Mouse (Mus musculus): ENCODE data around the gene Trim47.

Trim47 gene

DNA sequence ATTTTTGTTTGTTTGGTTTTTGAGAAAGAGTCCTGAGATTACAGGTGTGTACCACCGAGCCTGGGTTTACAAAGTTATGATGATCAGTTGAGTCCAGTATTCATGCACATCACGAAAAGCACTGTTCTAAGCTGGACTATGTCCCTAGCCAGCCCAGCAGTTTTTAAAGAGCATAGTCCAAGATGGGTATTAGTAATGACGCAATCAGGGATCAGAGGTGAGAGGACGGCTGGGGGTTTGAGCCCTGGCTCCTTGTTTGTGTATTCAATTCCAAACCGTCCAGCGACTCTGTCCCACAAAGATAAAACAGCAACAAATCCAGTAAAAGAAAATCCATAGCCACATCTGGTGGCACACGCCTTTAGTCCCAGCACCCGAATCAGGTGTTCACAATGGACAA is 38.8 kb downstream of the Trim47 start:
- no peak for DNase-seq (ENCODE audit: low spot score in 2 of 2)

DNA sequence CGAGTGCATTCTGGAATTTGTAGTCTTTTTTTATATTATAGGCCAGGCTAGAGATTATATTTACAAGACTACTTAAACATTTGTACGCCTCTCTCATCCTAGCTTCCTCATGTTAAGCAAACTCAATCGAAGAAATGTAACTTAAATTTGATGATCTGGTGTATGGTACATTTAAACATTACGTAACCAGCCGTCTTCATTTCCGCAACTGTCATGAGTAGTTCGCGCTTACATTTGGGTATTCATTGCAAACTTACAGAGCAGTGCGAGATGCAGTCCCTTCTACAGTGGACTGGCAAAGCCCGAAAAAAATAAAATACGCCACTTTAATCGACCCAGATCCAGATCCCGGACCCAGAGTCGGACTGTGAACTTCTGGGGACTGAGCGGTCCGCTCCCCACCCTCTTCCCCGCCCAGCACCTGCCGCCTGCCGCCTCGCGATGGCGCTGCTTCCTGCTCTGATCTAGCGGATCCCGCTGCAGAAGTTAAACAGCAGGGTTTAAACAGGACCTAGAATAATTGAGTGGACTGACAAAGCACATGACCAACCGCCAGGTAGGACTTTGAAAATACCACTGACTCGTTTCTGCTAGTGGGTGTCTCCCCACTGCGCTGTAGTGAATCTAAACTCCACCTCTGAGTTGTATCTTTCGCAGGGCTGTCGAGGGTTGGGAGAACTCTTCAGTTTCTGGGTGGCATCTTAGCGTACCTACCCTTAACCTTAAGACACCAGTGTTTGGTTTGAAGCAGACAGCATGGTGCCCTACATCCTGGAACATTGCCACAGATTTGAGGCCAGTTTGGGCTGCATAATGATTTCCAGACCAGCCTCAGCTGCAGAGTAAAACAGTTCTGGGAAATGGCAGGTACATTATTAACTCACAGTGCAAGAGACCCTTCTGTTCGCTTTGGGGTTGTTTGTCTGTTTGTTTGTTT is 39.5 kb downstream of the Trim47 start:
- DNase-seq (ENCODE audit: low spot score in 2 of 2), result peak; percentile 87 to 90

GRCm38 (mm10) chr11:116086258-116087193 is 40.5 kb downstream of the Trim47 start, which contains the start of gene Wbp2:
Gene Wbp2 (minus strand): TSS chr11:116086995.
- DNase-seq (ENCODE audit: low spot score in 2 of 2), result peak; percentile 99 to 100

DNA sequence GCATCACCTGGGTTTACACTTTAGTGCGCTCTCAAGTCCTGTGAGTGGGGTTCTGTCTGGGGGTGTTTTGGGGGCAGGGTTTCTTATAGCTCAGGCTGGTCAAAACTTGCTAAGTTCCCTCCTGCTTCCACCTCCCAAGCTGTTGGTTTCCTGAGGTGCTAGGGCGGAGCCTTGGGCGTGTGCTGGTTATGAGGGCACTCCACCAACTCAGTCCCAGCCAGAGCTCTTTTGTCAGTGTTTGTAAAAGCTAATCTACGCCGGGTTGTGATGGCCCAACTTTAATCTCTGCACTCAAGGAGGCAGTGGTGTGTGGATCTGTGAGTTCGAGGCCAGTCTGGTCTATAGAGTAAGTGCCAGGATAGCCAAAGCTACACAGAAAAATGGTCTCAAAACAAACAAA is 42.8 kb downstream of the Trim47 start:
- DNase-seq (ENCODE audit: low spot score in 2 of 2), result no peak

GRCm38 (mm10) chr11:116083096-116083672 is 43.8 kb downstream of the Trim47 start:
- DNase-seq (ENCODE audit: low spot score in 2 of 2), result peak in 1 of 2 experiments; percentile 35

GRCm38 (mm10) chr11:116081081-116081480 is 45.9 kb downstream of the Trim47 start:
- DNase-seq (ENCODE audit: low spot score in 2 of 2), result no peak

GRCm38 (mm10) chr11:116079511-116079910 is 47.5 kb downstream of the Trim47 start:
- peak; percentile 67 to 70 for DNase-seq (ENCODE audit: low spot score in 2 of 2)

GRCm38 (mm10) chr11:116078676-116079320 is 48.2 kb downstream of the Trim47 start:
- no peak for DNase-seq (ENCODE audit: low spot score in 2 of 2)

DNA sequence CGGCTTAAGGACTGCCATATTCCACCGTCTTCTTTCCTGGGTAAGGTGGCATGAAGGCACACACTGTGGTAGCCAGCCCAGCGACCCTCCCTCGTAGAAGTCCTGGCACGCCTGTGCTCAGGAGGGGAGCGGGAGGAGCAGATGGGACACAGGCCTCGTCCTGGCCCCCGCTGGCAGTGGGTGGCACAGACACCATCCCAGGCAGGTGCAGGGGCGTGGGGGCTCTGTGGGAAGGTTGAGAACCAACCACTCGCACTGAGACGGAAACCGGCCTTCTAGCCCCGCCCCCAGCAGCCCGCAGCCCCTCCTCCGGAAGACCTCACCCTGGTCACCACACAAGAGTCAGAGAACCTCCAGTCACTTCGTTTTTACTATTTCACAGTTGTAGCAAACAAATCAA is 48.8 kb downstream of the Trim47 start:
- DNase-seq (ENCODE audit: low spot score in 2 of 2), result no peak

DNA sequence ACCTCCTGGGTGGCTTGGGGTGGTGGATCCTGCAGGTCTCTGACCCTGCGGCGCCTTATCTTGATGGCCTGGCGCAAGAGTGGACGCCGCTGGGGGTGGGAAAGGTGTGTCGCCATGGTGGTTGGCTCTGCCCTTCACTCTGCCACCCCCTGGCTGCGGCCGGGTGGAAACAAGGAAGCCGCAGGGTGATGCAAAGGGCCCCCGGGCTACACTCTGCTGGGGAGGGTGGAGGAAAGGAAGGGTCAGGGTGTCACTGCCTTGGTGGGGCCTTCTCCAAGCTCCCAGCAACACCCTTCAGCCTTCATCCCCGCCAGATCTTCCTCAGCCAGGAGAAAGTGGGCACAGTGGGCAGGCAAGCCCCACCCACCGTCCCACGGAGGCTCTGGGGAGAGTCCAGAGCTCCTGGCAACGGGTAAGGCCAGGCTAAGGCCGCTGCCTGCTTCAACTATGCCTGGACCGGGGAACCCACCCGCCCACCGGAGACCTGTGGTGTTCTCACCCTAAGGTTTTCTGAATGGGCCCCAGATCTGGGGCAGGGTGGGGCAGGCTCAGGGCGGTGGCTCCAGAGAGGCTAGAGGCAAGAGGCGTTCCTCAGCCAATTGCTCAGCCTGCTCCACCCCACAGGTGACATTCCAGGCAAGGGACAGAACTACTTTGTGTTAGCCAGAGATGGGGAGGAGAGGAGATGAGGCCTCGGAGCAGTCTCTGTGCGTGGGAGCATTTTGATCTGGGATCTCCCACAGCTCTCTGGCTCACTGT is 49.4 kb downstream of the Trim47 start, which contains the start of gene Unc13d:
Unc13d (minus strand) TSS at position 516 of the 759 bp plus-strand sequence.
- no peak for DNase-seq (ENCODE audit: low spot score in 2 of 2)

DNA sequence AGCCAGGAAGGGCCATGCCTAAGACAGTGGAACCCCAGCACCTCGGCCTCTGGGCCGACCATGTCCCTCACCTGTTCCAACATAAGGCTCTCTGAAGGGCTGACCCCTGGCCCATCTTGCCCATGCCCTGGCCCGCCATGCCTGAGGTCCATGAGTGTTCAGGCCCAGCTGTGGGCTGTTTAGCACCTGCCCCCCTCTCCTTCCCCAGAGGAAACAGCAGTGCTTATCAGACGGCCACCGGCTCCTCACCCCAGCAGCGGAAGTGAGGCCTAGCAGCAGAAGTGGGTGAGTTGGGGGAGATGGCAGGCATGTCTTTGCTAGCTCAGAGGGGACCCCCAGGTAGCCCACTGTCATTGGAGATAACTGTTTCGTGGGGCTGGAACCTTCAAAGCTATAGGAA is 50.2 kb downstream of the Trim47 start:
- no peak for DNase-seq (ENCODE audit: low spot score in 2 of 2)

- no peak for DNase-seq (ENCODE audit: low spot score in 2 of 2)
Observed at GRCm38 (mm10) chr11:116076266-116076540, 50.8 kb downstream of the Trim47 start.

DNA sequence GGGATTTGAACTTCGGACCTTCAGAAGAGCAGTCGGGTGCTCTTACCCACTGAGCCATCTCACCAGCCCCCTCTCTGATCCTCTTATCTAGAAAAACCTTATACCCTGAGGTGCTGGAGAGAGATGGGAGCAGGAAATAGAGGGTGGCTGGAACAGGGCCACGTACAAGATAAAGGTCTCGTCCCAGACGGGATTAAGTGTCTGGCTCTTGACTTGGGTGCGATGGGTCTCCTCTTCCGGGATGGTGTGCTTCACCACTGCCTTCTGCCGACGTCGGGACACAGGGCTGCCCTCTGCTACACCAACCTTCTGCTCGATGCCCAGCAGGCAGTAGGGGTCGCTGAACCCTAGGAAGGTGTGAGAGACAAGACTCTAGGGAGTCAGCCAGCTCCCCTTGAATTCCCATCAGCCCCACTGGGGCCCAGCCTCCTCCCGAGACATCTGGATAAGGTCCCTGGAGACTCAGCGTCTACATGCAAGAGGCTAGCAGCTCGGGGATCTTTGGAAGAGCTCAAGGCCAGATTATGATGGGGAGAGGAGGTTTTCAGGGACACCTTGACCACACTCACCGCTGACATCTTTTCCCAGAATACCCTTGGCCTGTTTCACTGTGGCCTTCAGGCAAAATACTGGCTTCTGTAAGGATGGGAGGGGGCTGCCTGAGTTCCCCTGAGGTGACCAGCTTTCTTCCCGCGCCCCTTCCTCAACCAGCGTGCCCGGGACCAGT is 51.3 kb downstream of the Trim47 start:
- DNase-seq (ENCODE audit: low spot score in 2 of 2), result no peak

DNA sequence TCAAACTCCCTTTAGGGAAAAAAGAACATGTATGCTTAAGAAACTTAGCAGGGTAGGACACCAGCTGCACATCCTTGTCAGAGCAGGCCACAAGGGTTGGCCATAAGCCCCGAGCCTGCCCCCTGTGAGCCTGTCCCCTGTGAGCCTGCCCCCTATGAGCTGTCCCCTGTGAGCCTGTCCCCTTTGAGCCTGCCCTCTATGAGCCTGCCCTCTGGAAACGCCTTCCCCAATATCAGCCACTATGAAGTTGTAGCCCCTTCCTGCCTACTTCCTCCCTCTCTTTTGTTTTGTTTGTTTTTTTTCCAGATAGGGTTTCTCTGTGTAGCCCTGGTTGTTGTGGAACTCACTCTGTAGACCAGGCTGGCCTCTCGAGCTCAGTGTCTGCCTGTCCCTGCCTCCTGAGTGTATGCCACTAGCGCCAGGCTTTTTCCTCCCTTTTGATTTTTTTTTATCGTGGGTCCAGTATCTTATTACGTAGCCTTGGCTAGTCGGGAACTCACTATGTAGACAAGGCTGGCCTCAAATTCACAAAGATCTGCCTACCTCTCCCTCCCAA is 52.5 kb downstream of the Trim47 start:
- no peak for DNase-seq (ENCODE audit: low spot score in 2 of 2)

DNA sequence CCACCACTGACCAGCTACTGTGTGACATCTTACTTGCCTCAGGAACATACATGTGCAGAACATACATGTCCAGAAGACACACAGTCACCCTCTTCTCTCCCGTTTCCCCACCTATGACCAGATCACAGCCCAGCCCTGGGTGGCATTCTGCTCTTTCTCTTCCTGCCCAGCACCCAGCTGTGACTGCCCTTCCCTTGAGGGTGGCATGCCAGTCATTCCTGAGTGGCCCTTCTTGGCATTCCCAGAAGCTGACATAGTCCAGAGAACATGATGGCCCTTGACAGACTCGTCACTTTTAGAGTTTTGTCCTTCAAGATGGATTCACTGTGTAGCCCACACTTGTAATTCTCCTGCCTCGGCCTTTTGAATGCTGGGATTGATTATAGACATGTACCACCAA is 54.4 kb downstream of the Trim47 start:
- no peak for DNase-seq (ENCODE audit: low spot score in 2 of 2)

- no peak for DNase-seq (ENCODE audit: low spot score in 2 of 2)
Observed at GRCm38 (mm10) chr11:116071510-116071909, 55.5 kb downstream of the Trim47 start.

DNA sequence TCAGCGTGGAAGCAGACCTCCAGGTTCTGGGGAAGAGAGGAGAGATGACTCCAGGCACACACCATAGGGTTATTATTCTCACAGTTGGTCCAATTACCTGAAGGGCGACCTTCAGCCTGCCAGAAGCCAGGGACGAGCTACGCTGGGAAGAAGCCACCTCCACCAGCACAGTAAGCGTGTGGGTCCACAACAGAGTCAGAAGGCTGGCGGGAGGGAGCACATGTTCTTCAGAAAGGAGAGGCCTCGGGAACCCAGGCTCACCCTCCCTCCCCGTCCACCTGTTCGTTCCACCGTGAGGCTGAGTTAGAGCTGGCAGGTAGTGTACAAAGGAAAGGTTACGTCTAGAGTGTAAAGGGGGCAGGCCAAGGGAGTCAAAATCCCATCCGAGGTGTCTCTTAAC is 61.7 kb downstream of the Trim47 start:
- DNase-seq (ENCODE audit: low spot score in 2 of 2), result no peak

GRCm38 (mm10) chr11:116064187-116064867 is 62.7 kb downstream of the Trim47 start:
- no peak for DNase-seq (ENCODE audit: low spot score in 2 of 2)

DNA sequence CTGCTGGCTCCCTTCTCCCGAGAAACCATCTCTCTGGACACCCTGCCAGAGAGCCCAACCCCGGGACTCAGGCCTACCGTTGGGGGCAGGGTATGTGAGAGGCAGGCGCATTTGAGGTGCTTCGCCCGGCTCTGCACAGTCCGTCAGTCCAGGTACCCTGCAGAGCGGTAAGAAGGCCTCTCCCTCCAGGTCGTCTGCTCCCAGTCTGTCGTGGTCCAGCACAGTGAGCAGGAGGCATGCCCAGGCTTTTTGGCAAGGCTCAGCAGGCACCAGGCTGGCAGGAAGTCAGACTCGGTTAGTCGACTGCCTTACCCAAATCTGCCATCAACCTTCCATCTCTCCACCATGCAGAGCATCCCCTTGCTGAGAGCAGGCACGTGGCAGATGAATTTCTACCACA is 63.4 kb downstream of the Trim47 start:
- no peak for DNase-seq (ENCODE audit: low spot score in 2 of 2)

Data from right cerebral cortex, postnatal 10 days (tissue).